Mouse (Mus musculus) cerebellum, adult 2 months (tissue): Measurements from ENCODE around the gene R3hdm2.

Experiments
- CTCF ChIP-seq: fragments of 200-500 bp; IDR thresholded peaks from 2 replicates; pipeline ENCODE4 v1.5.1; 2011; ENCODE audit warnings: low read depth, mild to moderate bottlenecking, control low read depth, low read length, moderate library complexity, borderline replicate concordance; ENCODE audit not compliant: insufficient read depth
- POLR2A ChIP-seq: fragments of 200-500 bp; IDR thresholded peaks from 2 replicates; pipeline ENCODE4 v1.6.1; 2011; ENCODE audit warnings: low read length, control low read depth, borderline replicate concordance; ENCODE audit not compliant: insufficient read depth

GRCm38 (mm10) chr10:127510895-127511617 is 130.9 kb downstream of the R3hdm2 start:
- TF ChIP-seq POLR2A (no peak), CTCF (no peak)
